Mouse (Mus musculus): ENCODE data around the gene Musk.

- TF ChIP-seq MAX (IDR thresholded peaks at IDR 0.05; ENCODE audit: low read depth) (no peak), CEBPB (IDR thresholded peaks at IDR 0.05; ENCODE audit: insufficient read depth, poor library complexity, severe bottlenecking) (no peak), MYOG (IDR thresholded peaks at IDR 0.05; ENCODE audit: control insufficient read depth in 1 of 3, insufficient read depth in 1 of 3, insufficient read length in 2 of 3, low read depth in 2 of 3) (no peak)
Measured at GRCm38 (mm10) chr4:58269961-58270360, 15.8 kb upstream of the Musk start.

Data from myocyte (in vitro differentiated cells).